Mouse (Mus musculus): ENCODE measurements around the gene Ep300.
A peak's percentile ranks its signal among the peaks of the same experiment; 100 is the strongest.

Ep300 gene

DNA sequence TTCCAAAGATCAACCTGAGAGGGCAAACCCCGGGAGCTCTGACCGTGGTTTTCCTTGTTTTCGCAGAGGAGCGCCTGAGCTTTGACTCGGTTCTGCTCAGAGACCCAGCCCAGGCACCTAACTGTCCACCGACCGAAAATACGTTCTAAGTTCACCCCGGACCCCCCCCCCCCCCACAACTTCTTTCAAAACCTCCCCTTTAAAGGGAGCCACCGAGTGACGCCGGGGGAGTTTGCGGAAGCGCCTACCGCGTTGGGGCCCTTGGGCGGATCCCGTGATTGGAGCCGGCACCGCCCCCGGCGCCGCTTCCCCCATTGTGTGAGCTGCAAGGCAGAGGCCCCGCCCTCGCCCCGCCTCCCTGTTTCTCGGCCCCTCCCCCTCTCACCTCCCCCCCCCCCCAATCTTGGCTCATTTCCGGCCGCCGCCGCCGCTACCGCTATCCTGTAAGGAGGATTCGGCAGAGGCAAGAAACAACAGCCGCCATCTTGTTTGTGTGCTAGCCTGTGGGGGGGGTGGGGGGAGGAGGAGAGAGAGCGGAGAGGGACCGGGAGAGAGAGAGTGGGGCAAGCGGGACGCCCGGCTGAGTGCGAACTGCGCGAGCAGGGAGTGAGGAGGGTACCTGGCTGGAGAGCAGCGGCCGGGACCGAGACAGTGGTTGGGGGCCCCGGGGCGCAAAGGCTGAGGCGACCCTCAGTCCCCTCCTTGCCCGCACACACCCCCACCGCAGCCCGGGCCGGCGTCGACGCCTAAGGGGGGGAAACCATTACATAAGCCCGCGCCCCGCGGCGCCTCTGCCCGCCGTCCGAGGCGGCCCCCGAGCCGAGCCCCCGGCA, at the start of gene Ep300:
Ep300 (plus strand) TSS at position 439 of the 833 bp plus-strand sequence.
- peak; percentile 97 for DNase-seq

DNA sequence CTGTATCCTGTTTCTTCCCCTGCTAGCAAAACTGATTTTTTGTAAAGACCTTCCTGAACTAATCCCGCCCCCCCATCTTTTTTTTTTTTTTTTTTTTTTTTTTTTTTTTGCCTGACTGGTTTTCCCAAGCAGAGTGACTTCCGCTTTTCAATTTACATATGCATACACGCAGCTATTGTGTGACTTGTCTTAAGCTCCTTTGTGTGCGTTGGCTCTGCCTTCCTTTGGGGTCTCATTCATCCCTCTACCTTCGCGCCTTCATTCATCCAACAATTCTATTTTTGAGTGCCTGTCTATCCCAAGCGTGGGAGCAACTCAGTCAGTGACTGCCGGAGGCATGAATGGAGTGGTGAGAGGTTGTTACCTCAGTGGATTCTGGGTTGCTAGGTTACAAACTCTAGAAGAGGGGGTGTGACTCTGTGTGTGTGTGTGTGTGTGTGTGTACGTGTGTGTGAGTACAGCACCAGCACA, 49.2 kb upstream of the Ep300 start:
- DNase-seq: peak; percentile 25

DNA sequence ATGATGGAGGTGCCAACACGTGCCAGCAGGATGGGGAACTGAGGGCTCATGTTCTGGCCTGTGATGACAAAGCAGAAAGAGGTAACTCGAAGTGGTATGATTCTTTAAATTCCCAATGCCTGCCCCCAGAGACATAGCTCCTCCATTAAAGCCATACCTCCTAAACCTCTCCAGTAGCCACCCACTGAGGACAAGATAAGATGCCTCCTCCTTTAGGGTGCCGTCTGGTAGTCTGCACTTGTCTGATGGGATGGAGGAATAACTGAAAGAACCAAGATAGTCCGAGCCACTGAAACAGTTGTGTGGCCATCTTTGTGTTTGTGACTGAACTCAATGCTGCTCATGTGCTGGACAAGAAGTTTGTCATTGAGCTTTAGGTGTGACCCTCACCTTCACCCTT, 47.0 kb upstream of the Ep300 start:
- DNase-seq: no peak

DNA sequence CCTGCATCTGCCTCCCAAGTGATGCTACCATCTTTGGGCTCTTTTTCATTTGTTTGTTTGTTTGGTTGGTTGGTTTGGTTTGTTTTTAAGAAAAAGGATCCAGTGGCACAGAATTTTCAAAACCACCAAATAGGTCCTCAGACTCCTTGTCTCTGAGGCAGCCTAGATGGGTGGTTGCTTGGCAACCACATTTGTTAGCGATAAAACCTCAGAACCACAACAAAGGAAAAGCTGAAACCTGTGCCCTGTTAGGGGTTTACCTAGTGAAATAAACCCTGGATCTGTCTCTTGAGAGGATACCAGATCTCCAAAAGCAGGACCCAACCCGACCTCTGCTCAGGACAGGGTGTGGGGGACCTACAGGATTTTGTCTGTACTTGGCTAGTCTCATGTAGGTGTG, 45.6 kb upstream of the Ep300 start:
- DNase-seq: no peak

GRCm38 (mm10) chr15:81544916-81545315, 40.2 kb upstream of the Ep300 start:
- no peak for DNase-seq

DNA sequence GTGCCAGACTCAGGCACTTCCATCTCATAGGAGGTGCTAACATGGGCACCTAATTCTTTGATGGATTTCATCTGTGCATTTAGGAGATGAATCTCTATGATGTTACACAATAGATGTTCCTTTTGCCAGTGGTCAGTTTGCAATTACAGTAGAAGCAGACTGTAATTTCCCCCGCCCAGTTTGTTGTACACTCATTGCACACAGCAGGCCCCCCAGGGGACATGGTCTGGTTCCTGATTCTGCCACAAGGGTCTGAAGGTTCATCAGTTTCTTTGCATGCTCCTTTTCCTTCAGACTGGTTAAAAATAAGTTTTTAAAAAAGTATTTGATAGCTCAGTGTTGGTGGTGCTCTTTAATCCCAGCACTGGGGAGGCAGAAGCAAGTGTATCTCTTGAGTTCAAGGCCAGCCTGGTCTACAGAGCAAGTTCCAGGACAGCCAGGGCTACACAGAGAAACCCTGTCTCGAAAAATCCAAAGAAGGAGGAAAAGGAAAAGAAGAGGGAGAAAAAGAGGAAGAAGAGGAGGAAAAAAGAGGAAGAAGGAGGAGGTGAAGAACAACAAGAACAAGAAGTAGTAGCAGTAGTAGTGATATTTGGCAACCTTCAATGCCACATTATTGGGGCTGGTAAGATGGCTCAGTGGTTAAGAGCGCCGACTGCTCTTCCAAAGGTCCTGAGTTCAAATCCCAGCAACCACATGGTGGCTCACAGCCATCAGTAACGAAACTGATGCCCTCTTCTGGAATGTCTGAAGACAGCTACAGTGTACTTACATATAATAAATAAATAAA, 39.6 kb upstream of the Ep300 start:
- no peak for DNase-seq

- DNase-seq: no peak
These were observed 31.7 kb upstream of the Ep300 start for GRCm38 (mm10) chr15:81553455-81553854.

DNA sequence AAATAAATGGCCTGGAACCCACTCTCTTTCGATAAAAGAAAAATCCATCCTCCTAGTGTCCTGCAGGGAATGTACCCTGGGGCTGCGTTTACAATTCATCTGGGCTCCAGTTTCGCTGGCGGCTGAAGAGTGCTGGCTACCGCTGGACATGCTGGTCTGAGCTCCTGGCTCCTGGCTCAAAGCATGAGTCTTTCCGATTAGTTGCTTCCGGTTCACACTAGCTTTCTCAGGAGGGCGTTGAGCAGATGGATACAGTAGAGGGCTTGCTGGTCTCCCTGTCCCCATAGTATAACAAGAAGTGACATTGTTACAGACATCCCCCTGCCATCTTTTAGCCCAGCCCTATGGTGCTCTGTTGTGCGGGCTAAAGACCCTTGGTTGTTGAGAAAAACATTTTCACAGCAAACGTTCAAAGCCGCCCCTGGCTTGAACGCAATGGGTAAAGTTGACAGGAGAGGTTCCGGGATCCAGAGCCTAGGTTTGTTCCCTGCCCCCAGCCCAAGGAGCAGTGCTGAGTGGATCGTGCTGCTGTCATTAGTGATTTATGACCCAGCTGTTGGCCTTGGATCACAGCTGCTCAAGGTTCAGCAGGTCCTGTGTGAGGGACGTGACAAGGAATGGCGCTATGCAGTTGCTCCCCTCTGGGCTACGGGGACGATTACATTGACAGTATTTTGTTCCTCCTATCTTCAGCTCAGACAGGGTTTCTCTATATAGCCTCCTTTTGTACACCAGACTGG, 30.4 kb upstream of the Ep300 start:
- no peak for DNase-seq

GRCm38 (mm10) chr15:81555986-81556385, 29.2 kb upstream of the Ep300 start:
- DNase-seq: no peak

DNA sequence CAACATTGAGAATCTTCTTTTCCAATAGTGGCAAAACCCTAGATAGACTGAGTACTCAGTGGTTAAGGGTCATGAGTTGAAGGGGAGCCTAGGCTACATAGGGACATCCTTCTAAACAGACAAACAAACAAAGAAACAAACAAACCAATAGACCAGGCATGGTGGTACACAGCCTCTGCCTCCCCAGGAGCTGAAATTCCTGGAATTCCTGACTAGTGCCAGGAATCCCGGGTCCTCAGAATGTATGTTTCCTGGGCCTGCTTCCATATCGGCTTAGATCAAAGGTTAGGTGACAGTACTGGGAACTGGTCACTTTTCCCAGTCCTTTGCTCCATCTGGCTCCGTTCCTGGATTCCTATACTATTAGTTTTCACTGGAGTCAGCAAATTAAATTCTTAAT, 23.6 kb upstream of the Ep300 start:
- DNase-seq: no peak

- no peak for DNase-seq
These were observed 23.2 kb upstream of the Ep300 start for GRCm38 (mm10) chr15:81561996-81562395.

- DNase-seq: no peak
These were observed 22.4 kb upstream of the Ep300 start for GRCm38 (mm10) chr15:81562491-81563488.

DNA sequence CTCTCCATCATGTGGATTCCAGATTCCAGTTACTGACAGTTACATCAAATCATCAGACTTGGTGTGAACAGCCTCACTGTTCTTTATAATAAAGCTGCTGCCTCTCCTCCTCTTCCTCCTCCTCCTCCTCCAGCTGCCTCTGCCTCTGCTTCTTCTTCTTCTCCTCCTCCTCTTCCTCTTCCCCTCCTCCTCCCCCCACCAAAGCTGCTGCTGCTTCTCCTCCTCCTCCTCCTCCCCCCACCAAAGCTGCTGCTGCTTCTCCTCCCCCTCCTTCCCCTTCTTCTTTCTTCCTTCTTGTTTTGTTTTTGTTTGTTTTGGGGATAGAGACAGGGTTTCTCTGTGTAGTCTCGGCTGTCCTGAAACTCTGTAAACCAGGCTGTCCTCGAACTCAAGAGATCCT, 17.1 kb upstream of the Ep300 start:
- DNase-seq: no peak

- no peak for DNase-seq
These were observed 16.6 kb upstream of the Ep300 start for GRCm38 (mm10) chr15:81568592-81568991.

DNA sequence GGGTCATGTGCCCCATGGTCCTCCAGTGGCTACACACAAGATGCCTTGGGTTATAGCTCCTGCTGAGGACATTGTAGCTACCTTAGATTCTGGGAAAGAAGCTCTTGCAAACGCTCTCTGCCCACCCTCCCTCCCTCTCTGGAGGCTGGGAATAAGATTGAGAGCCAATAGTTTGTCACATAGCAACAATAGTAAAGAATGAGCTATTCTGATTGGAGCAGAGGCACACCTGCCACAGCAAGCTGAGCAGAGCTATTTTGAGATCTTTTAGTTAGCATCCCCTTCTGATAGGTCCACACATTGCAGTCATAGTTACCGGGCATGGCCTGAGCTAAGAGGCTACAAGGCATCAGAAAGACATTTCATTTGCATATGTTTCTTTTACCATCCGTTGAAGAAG, 8.2 kb upstream of the Ep300 start:
- DNase-seq: peak; percentile 5

DNA sequence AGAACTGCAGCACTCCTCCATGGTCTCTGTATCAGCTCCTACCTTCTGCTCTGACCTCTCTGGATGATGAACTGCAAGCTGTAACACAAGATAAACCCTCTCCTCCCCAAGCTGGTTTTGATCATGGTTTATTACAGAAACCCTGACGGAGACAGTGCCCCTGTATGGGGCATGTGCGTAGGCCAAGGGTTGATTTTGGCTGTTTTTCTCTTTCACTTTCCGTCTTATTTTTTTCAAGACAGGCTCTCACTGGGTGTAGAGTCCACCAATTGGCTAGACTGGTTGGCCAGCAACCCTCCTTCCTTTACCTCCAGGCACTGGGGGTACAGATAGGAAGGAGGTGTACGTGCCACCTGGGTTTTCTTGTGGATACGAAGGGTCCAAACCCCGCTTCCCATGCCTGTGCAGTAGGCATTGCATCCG, 7.4 kb upstream of the Ep300 start:
- no peak for DNase-seq

- no peak for DNase-seq
These were observed 685 bp upstream of the Ep300 start for GRCm38 (mm10) chr15:81584466-81584865.

GRCm38 (mm10) chr15:81585746-81586461, 753 bp downstream of the Ep300 start:
- peak; percentile 78 for DNase-seq

DNA sequence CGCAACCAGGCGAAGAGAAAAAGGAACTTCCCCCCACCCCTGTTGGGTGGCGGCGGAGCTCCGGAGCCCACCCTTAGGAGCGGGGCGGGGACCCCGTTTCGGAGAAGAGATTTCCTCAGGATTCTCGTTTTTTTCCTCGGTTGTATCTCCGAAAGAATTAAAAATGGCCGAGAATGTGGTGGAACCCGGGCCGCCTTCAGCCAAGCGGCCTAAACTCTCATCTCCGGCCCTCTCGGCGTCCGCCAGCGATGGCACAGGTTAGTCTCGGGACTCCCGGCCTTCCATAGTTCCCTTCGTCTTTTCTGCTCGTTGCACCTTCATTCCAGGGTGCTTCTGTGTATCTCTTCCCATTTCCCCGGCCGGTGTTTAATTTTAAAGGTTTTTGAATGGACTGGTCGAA, 1.3 kb downstream of the Ep300 start:
- no peak for DNase-seq

DNA sequence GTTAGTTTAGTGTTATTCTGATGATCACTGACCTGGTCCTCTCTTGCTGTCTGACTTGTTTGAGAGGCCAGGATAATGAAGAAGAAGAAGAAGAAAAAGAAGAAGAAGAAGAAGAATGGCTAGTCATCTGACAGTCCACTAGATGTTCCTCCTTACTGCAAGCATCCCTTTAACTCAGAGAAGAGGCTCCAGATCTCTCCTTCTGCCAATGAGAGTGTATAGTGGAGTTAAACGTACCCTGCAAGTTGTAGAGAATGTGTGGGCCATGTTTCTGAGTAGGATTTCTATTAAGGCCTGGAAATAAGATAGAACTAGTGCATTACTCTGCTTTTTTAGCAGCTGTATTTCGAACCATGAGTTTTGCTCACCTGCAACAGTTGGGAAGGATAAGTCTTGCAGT, 2.5 kb downstream of the Ep300 start:
- DNase-seq: no peak

DNA sequence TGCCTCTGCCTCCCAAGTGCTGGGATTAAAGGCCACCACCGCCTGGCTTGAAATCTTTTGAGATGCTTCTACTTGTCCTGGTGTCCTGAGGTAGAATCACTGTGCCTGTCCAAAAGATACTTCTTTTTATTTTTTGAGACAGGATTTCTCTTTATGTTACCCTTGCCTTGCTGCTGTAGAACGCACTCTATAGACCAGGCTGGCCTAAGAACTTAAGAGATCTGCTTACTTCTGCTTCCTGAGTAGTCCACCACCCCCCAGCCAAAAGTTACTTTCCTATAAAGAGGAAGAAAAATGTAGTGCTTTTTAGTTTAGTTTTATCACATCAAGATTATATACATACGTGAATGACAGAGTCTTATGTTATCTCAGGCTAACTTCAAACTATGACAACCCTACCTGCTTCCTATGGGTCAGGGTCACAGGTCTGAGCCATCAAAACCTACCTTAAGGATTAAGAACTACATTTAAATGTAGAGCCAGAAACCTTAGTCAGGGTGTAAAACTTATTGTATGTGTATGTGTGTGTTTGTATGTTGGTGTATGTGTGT, 9.1 kb downstream of the Ep300 start:
- DNase-seq: no peak

All from right cerebral cortex, postnatal 4 days (tissue).